Mouse (Mus musculus) skeletal muscle tissue, adult 2 months (tissue): Measurements from ENCODE around the gene Prl3d3.
"Not testable (repeated sequence)": the region's sequence is repeated elsewhere in the genome, so short reads cannot be mapped to it uniquely, and the experiment has no call there.

Experiments used
- DNase-seq: peaks from one replicate; pipeline ENCODE4 v3.0.0-alpha.2; 2012; ENCODE audit warnings: low read depth, low spot score

The Prl3d3 gene

DNA sequence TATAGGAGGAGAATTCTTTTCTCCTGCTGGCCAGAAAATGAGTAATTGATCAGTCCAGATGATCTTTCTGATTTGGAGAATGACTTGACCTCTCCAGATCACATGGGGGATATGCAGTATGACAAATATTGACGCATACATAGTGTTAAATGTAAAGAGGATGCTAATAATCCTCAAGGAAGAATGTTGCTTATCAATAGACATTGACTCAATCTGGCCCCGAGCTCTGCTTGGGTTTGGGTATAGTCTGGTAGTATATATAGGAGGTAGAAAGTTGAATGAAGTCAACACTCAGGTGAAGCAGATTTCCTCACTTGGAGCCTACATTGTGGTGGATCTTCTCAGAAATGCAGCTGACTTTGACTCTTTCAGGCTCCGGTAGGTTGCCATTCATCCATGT, at the start of gene Prl3d3:
Gene Prl3d3 (plus strand): TSS at position 301 of the 400 bp plus-strand sequence.
- not testable (repeated sequence) for DNase-seq

DNA sequence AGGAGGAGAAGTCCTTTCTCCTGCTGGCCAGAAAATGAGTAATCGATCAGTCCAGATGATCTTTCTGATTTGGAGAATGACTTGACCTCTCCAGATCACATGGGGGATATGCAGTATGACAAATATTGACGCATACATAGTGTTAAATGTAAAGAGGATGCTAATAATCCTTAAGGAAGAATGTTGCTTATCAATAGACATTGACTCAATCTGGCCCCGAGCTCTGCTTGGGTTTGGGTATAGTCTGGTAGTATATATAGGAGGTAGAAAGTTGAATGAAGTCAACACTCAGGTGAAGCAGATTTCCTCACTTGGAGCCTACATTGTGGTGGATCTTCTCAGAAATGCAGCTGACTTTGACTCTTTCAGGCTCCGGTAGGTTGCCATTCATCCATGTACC, 35.2 kb upstream of the Prl3d3 start, which contains the start of gene Prl3d2:
Gene Prl3d2 (plus strand): TSS at position 301 of the 400 bp plus-strand sequence.
- not testable (repeated sequence) for DNase-seq

DNA sequence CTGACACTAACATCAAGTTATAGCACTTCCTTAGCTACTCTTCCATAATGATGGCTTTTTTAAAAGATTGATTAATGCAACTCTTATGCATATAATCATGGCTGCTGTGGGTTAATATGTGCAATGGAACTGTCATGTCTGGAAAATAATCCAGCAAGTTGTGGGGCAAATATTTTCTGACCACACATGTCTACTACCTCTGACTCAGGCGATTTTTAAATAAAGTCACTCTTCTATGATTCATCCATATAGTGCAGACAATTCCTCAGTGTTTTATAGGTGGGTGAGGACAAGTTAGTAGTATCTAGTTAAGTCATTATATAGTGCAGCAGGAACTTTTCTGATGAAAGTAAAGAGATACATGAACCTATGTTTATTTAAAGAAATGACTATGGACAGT, 8.3 kb upstream of the Prl3d3 start:
- DNase-seq, result no peak

DNA sequence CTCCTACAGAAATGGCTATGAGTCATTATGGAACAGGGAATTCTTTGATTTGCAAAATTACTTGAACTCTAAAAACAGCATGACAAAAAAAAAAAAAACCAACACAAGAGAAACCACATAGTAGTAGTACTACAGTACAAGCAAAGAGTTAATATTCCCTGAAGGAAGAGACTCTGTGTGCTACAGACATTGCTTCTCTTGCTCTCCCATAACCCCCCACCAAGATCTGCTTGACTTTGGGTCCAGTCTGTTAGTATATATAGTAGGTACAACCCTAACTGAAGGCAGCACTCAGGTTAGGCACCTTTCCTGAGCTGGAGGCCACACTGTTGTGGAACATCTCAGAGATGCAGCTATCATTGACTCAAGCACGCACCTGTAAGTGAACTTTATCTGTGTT, 39.8 kb downstream of the Prl3d3 start, which contains the start of gene Prl3c1:
Gene Prl3c1 (plus strand): TSS at position 301 of the 400 bp plus-strand sequence.
- DNase-seq, result no peak
